Comparison of ENCODE assay signal across 31 mouse cellular contexts in the genomic region with DNA sequence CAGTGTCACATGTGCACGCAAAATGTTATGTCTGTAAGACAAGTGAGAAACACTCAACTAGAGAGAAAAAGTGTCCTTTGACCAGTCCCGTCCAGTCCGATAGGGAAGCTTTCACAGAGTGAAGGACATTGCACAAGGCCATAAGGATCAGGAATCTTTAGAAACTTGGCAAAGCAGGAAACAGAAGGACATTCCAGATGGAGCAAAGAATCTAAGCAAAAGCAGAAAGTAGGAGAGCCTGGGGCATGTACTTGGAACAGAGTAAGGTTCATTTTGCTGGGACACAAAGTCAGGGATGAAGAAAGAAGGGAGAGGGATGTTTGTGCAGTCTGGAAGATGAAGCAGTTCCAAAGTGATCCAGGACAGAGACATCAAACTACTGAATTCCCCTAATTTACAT. TPM values are rescaled to one million over a fixed set of nuclear protein-coding genes. Genes with fewer than 3 reads are reported as not detected.
DNase-seq lines count a peak whose midpoint lies in the region; ATAC-seq and TF ChIP-seq lines count a peak whose summit lies in the region.
"Had no signal": no experiment of that assay in that cellular context is flagged by ENCODE, and none has a peak within 500 bp of the region (broad histone marks: within the 10 kb centered on the region; RNA-seq: fewer than 3 reads in every experiment).

No protein-coding gene starts in this region.

- WGBS in lung, postnatal 0 days, result 63% methylated on average over 3 of the region's 3 CpGs
- 97% methylated on average over 3 of the region's 3 CpGs for WGBS in midbrain, embryonic 16.5 days

- no peak for TF ChIP-seq CTCF in lung, postnatal 0 days (IDR thresholded peaks at IDR 0.05)

- H3K4me3 ChIP-seq in lung, postnatal 0 days (ENCODE audit: low read depth, low read length), result no peak overlapping the region
- H3K4me3 ChIP-seq in midbrain, embryonic 16.5 days (ENCODE audit: low read depth, low read length), result no peak overlapping the region
- H3K4me3 ChIP-seq: forebrain, embryonic 15.5 days; heart, adult 2 months; heart, embryonic 10.5 days; heart, embryonic 13.5 days; hindbrain, embryonic 12.5 days; hindbrain, embryonic 15.5 days had no signal

- H3K9ac ChIP-seq in lung, postnatal 0 days (replicated peaks; ENCODE audit: low read depth), result no peak overlapping the region
- H3K9ac ChIP-seq in midbrain, embryonic 16.5 days (ENCODE audit: low read depth, low read length), result no peak overlapping the region
- H3K9ac ChIP-seq: forebrain, embryonic 15.5 days; heart, embryonic 13.5 days; hindbrain, embryonic 12.5 days; hindbrain, embryonic 15.5 days had no signal

- no peaks in the 10 kb centered on the region for H3K36me3 ChIP-seq in lung, postnatal 0 days (ENCODE audit: insufficient read depth, low read length)
- H3K36me3 ChIP-seq in midbrain, embryonic 16.5 days (ENCODE audit: control insufficient read depth, insufficient read depth, low read length), result no peaks in the 10 kb centered on the region
- H3K36me3 ChIP-seq: forebrain, embryonic 15.5 days; G1E; heart, embryonic 10.5 days; heart, embryonic 13.5 days; hindbrain, embryonic 12.5 days; hindbrain, embryonic 15.5 days had no signal

- no peak overlapping the region for H3K27ac ChIP-seq in lung, postnatal 0 days (ENCODE audit: low read length)
- H3K27ac ChIP-seq in midbrain, embryonic 16.5 days (ENCODE audit: low read length), result no peak overlapping the region
- H3K27ac ChIP-seq: forebrain, embryonic 15.5 days; heart, adult 2 months; heart, embryonic 10.5 days; heart, embryonic 13.5 days; hindbrain, embryonic 12.5 days; hindbrain, embryonic 15.5 days had no signal

- no peaks in the 10 kb centered on the region for H3K4me1 ChIP-seq in lung, postnatal 0 days (ENCODE audit: insufficient read depth, low read depth, low read length)
- H3K4me1 ChIP-seq in midbrain, embryonic 16.5 days (ENCODE audit: control insufficient read depth, insufficient read depth, low read length), result no peaks in the 10 kb centered on the region
- H3K4me1 ChIP-seq: forebrain, embryonic 15.5 days; hindbrain, embryonic 15.5 days had no signal

- no peaks in the 10 kb centered on the region for H3K27me3 ChIP-seq in lung, postnatal 0 days (replicated peaks; ENCODE audit: insufficient read depth, low read length)
- H3K27me3 ChIP-seq in midbrain, embryonic 16.5 days (ENCODE audit: control insufficient read depth, insufficient read depth, low read depth, low read length), result no peaks in the 10 kb centered on the region
- H3K27me3 ChIP-seq: forebrain, embryonic 15.5 days; heart, embryonic 13.5 days; hindbrain, embryonic 12.5 days; hindbrain, embryonic 15.5 days had no signal

- H3K9me3 ChIP-seq in lung, postnatal 0 days (ENCODE audit: low read length), result no peaks in the 10 kb centered on the region
- H3K9me3 ChIP-seq in midbrain, embryonic 16.5 days (replicated peaks; ENCODE audit: control insufficient read depth, low read length, poor library complexity, severe bottlenecking), result no peaks in the 10 kb centered on the region
- H3K9me3 ChIP-seq: forebrain, embryonic 15.5 days; G1E; heart, embryonic 10.5 days; heart, embryonic 13.5 days; hindbrain, embryonic 12.5 days; hindbrain, embryonic 15.5 days had no signal

- peak; percentile 75 for ATAC-seq in lung, postnatal 0 days
- no peak for ATAC-seq in midbrain, embryonic 16.5 days
- ATAC-seq: forebrain, embryonic 15.5 days; Patski had no signal

- H3K4me2 ChIP-seq in lung, postnatal 0 days (replicated peaks; ENCODE audit: low read depth, low read length), result no peak overlapping the region
- H3K4me2 ChIP-seq in midbrain, embryonic 16.5 days (ENCODE audit: low read length), result no peak overlapping the region
- H3K4me2 ChIP-seq: forebrain, embryonic 15.5 days; heart, embryonic 13.5 days; hindbrain, embryonic 12.5 days; hindbrain, embryonic 15.5 days had no signal

- DNase-seq in adrenal gland, adult 2 months, result peak; percentile 14
- no peak for DNase-seq in adrenal gland, postnatal 36 days
- peak; percentile 78 for DNase-seq in lung, postnatal 0 days (ENCODE audit: low spot score)
- no peak for DNase-seq in lung, postnatal 10 days
- DNase-seq in gonadal fat pad, adult 2 months (ENCODE audit: low read depth), result peak; percentile 90
- DNase-seq: adrenal gland, adult 8-10 months; adrenal gland, postnatal 25 days; cerebellum, adult 11 months; cerebellum, postnatal 10 days; cerebellum, postnatal 36 days; gastrocnemius, postnatal 25 days; heart, adult 2 months; heart, postnatal 14 days; kidney, adult 11 months had no signal

- TF ChIP-seq EP300 in lung, postnatal 0 days (IDR thresholded peaks at IDR 0.05), result no peak; the same call in 1 of the 2 replicates

RNA-seq across cellular contexts. Expression of a gene that starts 21.0 kb away (rescaled TPM):
- not detected for total RNA-seq in adrenal gland, adult 2 months (2021)
- not detected in 2 replicates for polyA plus RNA-seq in adrenal gland, adult 2 months (2012; rRNA removed)
- not detected for total RNA-seq in adrenal gland, postnatal 36 days (2021)
- not detected in 2 replicates for polyA plus RNA-seq in lung, postnatal 0 days (2015; fragmentation: Nextera tagmentation; extraction: Ambion mirVana)
- not detected in 2 replicates for polyA plus RNA-seq in gonadal fat pad, adult 2 months (2012; rRNA removed)
- polyA plus RNA-seq in midbrain, embryonic 16.5 days (2015; fragmentation: Nextera tagmentation; extraction: Ambion mirVana), result not detected in 2 replicates
- total RNA-seq: adrenal gland, adult 8-10 months; adrenal gland, postnatal 25 days; gastrocnemius, adult 8-10 months; gastrocnemius, postnatal 25 days; granulocyte monocyte progenitor cell, adult 5-6 weeks; heart, adult 2 months; heart, postnatal 14 days; hematopoietic stem cell, adult 5-6 weeks had no signal
- polyA plus RNA-seq: cerebellum, adult 2 months; embryonic facial prominence, embryonic 11.5 days; embryonic facial prominence, embryonic 14.5 days; forebrain, embryonic 11.5 days; forebrain, embryonic 15.5 days; G1E; heart, adult 2 months; heart, embryonic 10.5 days; heart, embryonic 13.5 days; heart, embryonic 16.5 days; hindbrain, embryonic 12.5 days; hindbrain, embryonic 15.5 days; intestine, embryonic 14.5 days; Patski had no signal

RNA-seq across cellular contexts. Expression of a gene that starts 36.3 kb away (rescaled TPM):
- total RNA-seq in adrenal gland, adult 2 months (2021), result 1 to 10 TPM; 6.3 TPM
- 25.4 and 29.5 TPM in 2 replicates for polyA plus RNA-seq in adrenal gland, adult 2 months (2012; rRNA removed)
- 1 to 10 TPM; 5.2 to 6.9 TPM for total RNA-seq in adrenal gland, postnatal 36 days (2021)
- 11.9 and 12.5 TPM in 2 replicates for polyA plus RNA-seq in lung, postnatal 0 days (2015; fragmentation: Nextera tagmentation; extraction: Ambion mirVana)
- 26.5 and 27.7 TPM in 2 replicates for polyA plus RNA-seq in gonadal fat pad, adult 2 months (2012; rRNA removed)
- polyA plus RNA-seq in midbrain, embryonic 16.5 days (2015; fragmentation: Nextera tagmentation; extraction: Ambion mirVana), result 50.3 and 50.9 TPM in 2 replicates
- polyA plus RNA-seq: G1E had no signal

Comparison
In these comparisons a context has a peak if more than half of its experiments do, and no peak if none do; other contexts are left out.
1. DNase-seq: peak in adrenal gland, adult 2 months (single experiment), lung, postnatal 0 days (single experiment) and gonadal fat pad, adult 2 months (single experiment); none in adrenal gland, postnatal 36 days (0 of 2) and lung, postnatal 10 days (single experiment).